Mouse (Mus musculus) MEL (cell line): ENCODE data around the gene Col4a3. TPM values are rescaled to one million over a fixed set of nuclear protein-coding genes. Genes with fewer than 3 reads are reported as not detected.

Experiments
- DNase-seq: peaks from one replicate; pipeline ENCODE4 v3.0.0; 2011; ENCODE audit warnings: low read depth, low spot score
- H3K27ac ChIP-seq: 2 replicates; pipeline ENCODE4 v1.5.1; 2012; ENCODE audit warnings: low read depth, mild to moderate bottlenecking, control low read depth, low read length, moderate library complexity; ENCODE audit not compliant: control insufficient read depth
- H3K27me3 ChIP-seq, 2 experiments: fragments of 150-350 bp in 1 of 2; sonication (generic) in 1 of 2; 2 replicates each; pipeline ENCODE4 v1.6.1; 2012; ENCODE audit warnings: low read length in 2 of 2, mild to moderate bottlenecking in 2 of 2, improper control_type of control experiment in 1 of 2, moderate library complexity in 1 of 2; ENCODE audit not compliant: insufficient read depth in 2 of 2, control insufficient read depth in 1 of 2
- H3K36me3 ChIP-seq, 2 experiments: 2 replicates each; pipeline ENCODE4 v1.6.1; 2012 to 2014; ENCODE audit warnings: low read length in 2 of 2, improper control_type of control experiment in 1 of 2, inconsistent platforms in 1 of 2, mild to moderate bottlenecking in 1 of 2; ENCODE audit not compliant: insufficient read depth in 2 of 2, control insufficient read depth in 1 of 2
- H3K4me1 ChIP-seq, 2 experiments: fragments of 150-350 bp in 1 of 2; sonication (generic) in 1 of 2; 2 replicates each; pipeline ENCODE4 v1.6.1; 2012; ENCODE audit warnings: low read length in 2 of 2, improper control_type of control experiment in 1 of 2, mild to moderate bottlenecking in 1 of 2; ENCODE audit not compliant: insufficient read depth in 2 of 2, control insufficient read depth in 1 of 2
- H3K4me3 ChIP-seq, 2 experiments: fragments of 150-350 bp in 1 of 2; sonication (generic) in 1 of 2; 2 replicates each; pipeline ENCODE4 v1.5.1; 2012; ENCODE audit warnings: low read depth in 2 of 2, low read length in 2 of 2, mild to moderate bottlenecking in 2 of 2, moderate library complexity in 2 of 2, control low read depth in 1 of 2, improper control_type of control experiment in 1 of 2; ENCODE audit not compliant: control insufficient read depth in 1 of 2, insufficient read depth in 1 of 2
- H3K79me2 ChIP-seq: 2 replicates; pipeline ENCODE4 v1.6.1; 2012; ENCODE audit warnings: mild to moderate bottlenecking, low read length, moderate library complexity; ENCODE audit not compliant: control insufficient read depth, poor library complexity, insufficient read depth
- H3K9ac ChIP-seq: 2 replicates; pipeline ENCODE4 v1.6.1; 2012; ENCODE audit warnings: low read depth, mild to moderate bottlenecking, control low read depth, low read length, moderate library complexity; ENCODE audit not compliant: control insufficient read depth, poor library complexity, severe bottlenecking
- H3K9me3 ChIP-seq: fragments of 150-350 bp; sonication (generic); replicated peaks from 2 replicates; pipeline ENCODE4 v1.6.1; 2012; ENCODE audit warnings: mild to moderate bottlenecking, low read length, improper control_type of control experiment, moderate library complexity; ENCODE audit not compliant: insufficient read depth
- CHD1 ChIP-seq: IDR thresholded peaks from 2 replicates; pipeline ENCODE4 v1.6.1; 2012; ENCODE audit warnings: low read depth, mild to moderate bottlenecking, inconsistent platforms, low read length, improper control_type of control experiment
- CHD2 ChIP-seq: IDR thresholded peaks from 2 replicates; pipeline ENCODE4 v1.6.1; 2011; ENCODE audit warnings: low read length, improper control_type of control experiment
- ETS1 ChIP-seq: IDR thresholded peaks from 2 replicates; pipeline ENCODE4 v1.6.1; 2012; ENCODE audit warnings: low read depth, mild to moderate bottlenecking, inconsistent platforms, low read length, improper control_type of control experiment, moderate library complexity
- GABPA ChIP-seq: IDR thresholded peaks from 2 replicates; pipeline ENCODE4 v1.6.1; 2012; ENCODE audit warnings: low read depth, mild to moderate bottlenecking, inconsistent platforms, low read length, improper control_type of control experiment, moderate library complexity
- JUND ChIP-seq: IDR thresholded peaks from 2 replicates; pipeline ENCODE4 v1.6.1; 2011; ENCODE audit warnings: low read depth, mild to moderate bottlenecking, improper control_type of control experiment, low read length
- MAFK ChIP-seq: IDR thresholded peaks from 2 replicates; pipeline ENCODE4 v1.6.1; 2011; ENCODE audit warnings: low read depth, mild to moderate bottlenecking, low read length, improper control_type of control experiment, borderline replicate concordance
- MAZ ChIP-seq: IDR thresholded peaks from 2 replicates; pipeline ENCODE4 v1.6.1; 2012; ENCODE audit warnings: low read depth, mild to moderate bottlenecking, inconsistent platforms, low read length, improper control_type of control experiment
- MEF2A ChIP-seq: IDR thresholded peaks from 2 replicates; pipeline ENCODE4 v1.6.1; 2014; ENCODE audit warnings: low read depth, mild to moderate bottlenecking, inconsistent platforms, low read length, improper control_type of control experiment; ENCODE audit not compliant: poor library complexity, insufficient replicate concordance, severe bottlenecking; ENCODE audit errors: extremely low read depth
- NRF1 ChIP-seq: IDR thresholded peaks from 2 replicates; pipeline ENCODE4 v1.6.1; 2014; ENCODE audit warnings: low read depth, mild to moderate bottlenecking, inconsistent platforms, low read length, improper control_type of control experiment, moderate library complexity; ENCODE audit not compliant: poor library complexity, insufficient read depth, severe bottlenecking
- POLR2A ChIP-seq, 2 experiments: IDR thresholded peaks; 2 replicates each; pipeline ENCODE4 v1.6.1; 2011 to 2012; ENCODE audit warnings: low read length in 2 of 2, mild to moderate bottlenecking in 2 of 2, control low read depth in 1 of 2, improper control_type of control experiment in 1 of 2, low read depth in 1 of 2, moderate library complexity in 1 of 2; ENCODE audit not compliant: control insufficient read depth in 1 of 2, insufficient read depth in 1 of 2, poor library complexity in 1 of 2
- RAD21 ChIP-seq: IDR thresholded peaks from 2 replicates; pipeline ENCODE4 v1.6.1; 2011; ENCODE audit warnings: mild to moderate bottlenecking, low read depth, low read length, improper control_type of control experiment
- RCOR1 ChIP-seq: IDR thresholded peaks from 2 replicates; pipeline ENCODE4 v1.6.1; 2012; ENCODE audit warnings: low read depth, mild to moderate bottlenecking, inconsistent platforms, low read length, improper control_type of control experiment
- SMC3 ChIP-seq: IDR thresholded peaks from 2 replicates; pipeline ENCODE4 v1.6.1; 2011; ENCODE audit warnings: low read depth, low read length, improper control_type of control experiment
- TBP ChIP-seq: IDR thresholded peaks from 2 replicates; pipeline ENCODE4 v1.8.0; 2011; ENCODE audit warnings: low read depth, low read length, improper control_type of control experiment
- TCF12 ChIP-seq: IDR thresholded peaks from 2 replicates; pipeline ENCODE4 v1.6.1; 2014; ENCODE audit warnings: low read depth, mild to moderate bottlenecking, inconsistent platforms, low read length, improper control_type of control experiment, moderate library complexity
- UBTF ChIP-seq: IDR thresholded peaks from 2 replicates; pipeline ENCODE4 v1.6.1; 2012; ENCODE audit warnings: low read depth, mild to moderate bottlenecking, inconsistent platforms, low read length, improper control_type of control experiment, moderate library complexity, borderline replicate concordance; ENCODE audit not compliant: insufficient read depth
- USF2 ChIP-seq, 2 experiments: IDR thresholded peaks; 2 replicates each; pipeline ENCODE4 v1.6.1; 2011 to 2012; ENCODE audit warnings: improper control_type of control experiment in 2 of 2, low read length in 2 of 2, borderline replicate concordance in 1 of 2, inconsistent platforms in 1 of 2, low read depth in 1 of 2, mild to moderate bottlenecking in 1 of 2; ENCODE audit not compliant: insufficient read depth in 1 of 2
- ZC3H11A ChIP-seq: IDR thresholded peaks from 2 replicates; pipeline ENCODE4 v1.6.1; 2012; ENCODE audit warnings: low read depth, mild to moderate bottlenecking, inconsistent platforms, low read length, improper control_type of control experiment
- ZKSCAN1 ChIP-seq: IDR thresholded peaks from 2 replicates; pipeline ENCODE4 v1.6.1; 2012; ENCODE audit warnings: low read depth, mild to moderate bottlenecking, inconsistent platforms, low read length, improper control_type of control experiment, moderate library complexity
- ZNF384 ChIP-seq: IDR thresholded peaks from 2 replicates; pipeline ENCODE4 v1.6.1; 2012; ENCODE audit warnings: low read depth, mild to moderate bottlenecking, inconsistent platforms, low read length, improper control_type of control experiment
- polyA plus RNA-seq, 2 experiments: library from polyadenylated mRNA; stranded (reverse) in 1 of 2; unstranded in 1 of 2; fragments of >175 nt in 1 of 2; fragments of >200 nt in 1 of 2; gene quantifications; 2 replicates each; pipeline versions ENCODE4 v1.2.1 to v1.2.4; 2012; ENCODE audit warnings: low replicate concordance in 2 of 2, low read depth in 1 of 2; ENCODE audit not compliant: insufficient read length in 2 of 2, insufficient read depth in 1 of 2, missing spikeins in 1 of 2
- total RNA-seq: library from RNA; depleted of rRNA; stranded (reverse); fragments of 300-350 nt; gene quantifications from 2 replicates; pipeline ENCODE4 v1.2.3, GENCODE M21; 2012

The Col4a3 gene
- total and polyA plus RNA-seq, 3 experiments = 0.19 to 0.47 TPM; not detected in 1

- Histone ChIP-seq H3K4me1 (peaks cover 8 to 11% of the 10 kb centered on the region in 2 experiments), H3K9me3 (no peaks in the 10 kb centered on the region), H3K27me3 (no peaks in the 10 kb centered on the region; a peak in 1 of 4 replicates), H3K79me2 (no peaks in the 10 kb centered on the region), H3K36me3 (peaks cover 0 to 12% of the 10 kb centered on the region in 2 experiments; a peak in 2 of 4 replicates), H3K4me3 (no peak overlapping the region), H3K9ac (no peak overlapping the region), H3K27ac (no peak overlapping the region)
- no peak for DNase-seq
- TF ChIP-seq ZC3H11A (no peak), JUND (no peak), GABPA (no peak), MAZ (no peak), MEF2A (no peak), TBP (no peak), RCOR1 (no peak), ZKSCAN1 (no peak), TCF12 (no peak), UBTF (no peak), NRF1 (no peak), SMC3 (no peak), MAFK (no peak), RAD21 (no peak)
Observed at GRCm38 (mm10) chr1:82687931-82688330, 101.2 kb downstream of the Col4a3 start.

- no peak overlapping the region for H3K9ac ChIP-seq
- no peaks in the 10 kb centered on the region for H3K36me3 ChIP-seq
- H3K4me3 ChIP-seq = no peak overlapping the region
- H3K4me1 ChIP-seq = no peaks in the 10 kb centered on the region
- no peak for DNase-seq
- TF ChIP-seq USF2 (IDR thresholded peaks at IDR 0.05; ENCODE audit: borderline replicate concordance in 1 of 2, insufficient read depth in 1 of 2, low read depth in 1 of 2, low read length in 2 of 2) (no peak), ETS1 (no peak), CHD1 (no peak), NRF1 (no peak), SMC3 (no peak), ZNF384 (no peak), POLR2A (IDR thresholded peaks at IDR 0.05; ENCODE audit: control insufficient read depth in 1 of 2, insufficient read depth in 1 of 2, low read depth in 1 of 2, low read length in 2 of 2, poor library complexity in 1 of 2) (no peak), CHD2 (no peak)
- TF ChIP-seq, all 39 proteins: peak for 0
- Histone ChIP-seq H3K79me2 (no peaks in the 10 kb centered on the region), H3K9me3 (no peaks in the 10 kb centered on the region), H3K27ac (no peak overlapping the region), H3K27me3 (peaks cover 0 to 2% of the 10 kb centered on the region in 2 experiments; a peak in 1 of 4 replicates)
Observed at GRCm38 (mm10) chr1:82695915-82696314, 109.2 kb downstream of the Col4a3 start.
